In genomic region chr6:127453407-127454343, GRCm38 (mm10) we compare ENCODE assay signal across 8 mouse cellular contexts. TPM values are rescaled to one million over a fixed set of nuclear protein-coding genes. Genes with fewer than 3 reads are reported as not detected.
DNase-seq lines count a peak whose midpoint lies in the region; ATAC-seq lines count a peak whose summit lies in the region.

No protein-coding gene starts in this region.

- H3K36me3 ChIP-seq in heart, embryonic 14.5 days (ENCODE audit: control insufficient read depth, insufficient read depth, low read length): no peaks in the 10 kb centered on the region
- H3K36me3 ChIP-seq in liver, embryonic 13.5 days: no peaks in the 10 kb centered on the region
- no peaks in the 10 kb centered on the region for H3K36me3 ChIP-seq in stomach, embryonic 16.5 days (ENCODE audit: control insufficient read depth, insufficient read depth, low read length)

- peak overlapping the region; percentile 84 for H3K9ac ChIP-seq in heart, embryonic 14.5 days (ENCODE audit: low read length)
- H3K9ac ChIP-seq in liver, embryonic 13.5 days: peak overlapping the region; percentile 76
- H3K9ac ChIP-seq in stomach, embryonic 16.5 days (ENCODE audit: low read length): peak overlapping the region; percentile 77

- peak overlapping the region; percentile 95 for H3K27ac ChIP-seq in brown adipose tissue, adult 24 weeks (replicated peaks; ENCODE audit: low read depth, low read length)
- H3K27ac ChIP-seq in heart, embryonic 14.5 days (replicated peaks in 1 of 2; ENCODE audit: control insufficient read depth in 1 of 2, insufficient read depth in 1 of 2, low read depth in 2 of 2, low read length in 2 of 2): peak overlapping the region; percentile 88
- H3K27ac ChIP-seq in liver, embryonic 13.5 days: no peak overlapping the region; the same call in 1 of the 2 replicates
- H3K27ac ChIP-seq in stomach, embryonic 16.5 days (ENCODE audit: low read length): peak overlapping the region; percentile 70

- peak overlapping the region; percentile 68 for H3K4me2 ChIP-seq in heart, embryonic 14.5 days (ENCODE audit: low read length)
- H3K4me2 ChIP-seq in liver, embryonic 13.5 days: peak overlapping the region; percentile 83
- H3K4me2 ChIP-seq in stomach, embryonic 16.5 days (ENCODE audit: low read depth, low read length): peak overlapping the region; percentile 62

- no peaks in the 10 kb centered on the region for H3K9me3 ChIP-seq in heart, embryonic 14.5 days (ENCODE audit: control insufficient read depth, low read length)
- H3K9me3 ChIP-seq in liver, embryonic 13.5 days (replicated peaks): no peaks in the 10 kb centered on the region
- no peaks in the 10 kb centered on the region for H3K9me3 ChIP-seq in stomach, embryonic 16.5 days (replicated peaks; ENCODE audit: control insufficient read depth, low read length)

- peak; percentile 97 for DNase-seq in CD4-positive, CD25-positive, alpha-beta regulatory T cell, adult 2 months (ENCODE audit: low read depth, low spot score)
- peak; percentile 30 for DNase-seq in fat pad, adult 2 months (ENCODE audit: extremely low read depth, low read depth, low spot score)
- DNase-seq in kidney, postnatal 14 days: peak; percentile 94
- DNase-seq in liver, embryonic 13.5 days: peak; percentile 86
- DNase-seq in neural tube, embryonic 10.5 days (ENCODE audit: extremely low spot score, low spot score): peak; percentile 95

- H3K4me3 ChIP-seq in brown adipose tissue, adult 24 weeks (ENCODE audit: insufficient read depth, low read depth, low read length): peak overlapping the region; percentile 95
- H3K4me3 ChIP-seq in heart, embryonic 14.5 days (ENCODE audit: control insufficient read depth in 1 of 2, insufficient read depth in 1 of 2, low read depth in 1 of 2, low read length in 2 of 2): peak overlapping the region; percentile 74 to 87
- H3K4me3 ChIP-seq in liver, embryonic 13.5 days (replicated peaks): peak overlapping the region; percentile 75
- H3K4me3 ChIP-seq in stomach, embryonic 16.5 days (replicated peaks; ENCODE audit: low read length): peak overlapping the region; percentile 63

- H3K27me3 ChIP-seq in heart, embryonic 14.5 days (ENCODE audit: control insufficient read depth, insufficient read depth, low read length): no peaks in the 10 kb centered on the region
- peaks cover 24% of the 10 kb centered on the region for H3K27me3 ChIP-seq in liver, embryonic 13.5 days
- no peaks in the 10 kb centered on the region for H3K27me3 ChIP-seq in stomach, embryonic 16.5 days (ENCODE audit: control insufficient read depth, insufficient read depth, low read length)

- under 1% methylated on average over 65 of the region's 70 CpGs for WGBS in heart, embryonic 14.5 days
- WGBS in liver, embryonic 13.5 days (ENCODE audit: insufficient replicate concordance): under 1% methylated on average over 66 of the region's 70 CpGs
- under 1% methylated on average over 70 of the region's 70 CpGs for WGBS in stomach, embryonic 16.5 days

- ATAC-seq in heart, embryonic 14.5 days (ENCODE audit: insufficient number of reproducible peaks, insufficient read depth, low FRiP score, low read depth): peak; percentile 93
- peak; percentile 98 for ATAC-seq in liver, embryonic 13.5 days (ENCODE audit: low read depth)
- peak; percentile 96 for ATAC-seq in stomach, embryonic 16.5 days (ENCODE audit: insufficient read depth, low FRiP score)

- H3K4me1 ChIP-seq in brown adipose tissue, adult 24 weeks (ENCODE audit: control insufficient read depth, insufficient read depth, insufficient read length, low read length): no peaks in the 10 kb centered on the region
- peaks cover 0 to 7% of the 10 kb centered on the region in 2 experiments; a peak in 1 of 4 replicates for H3K4me1 ChIP-seq in heart, embryonic 14.5 days (ENCODE audit: control insufficient read depth in 2 of 2, insufficient read depth in 2 of 2, low read length in 2 of 2)
- peaks cover 16% of the 10 kb centered on the region for H3K4me1 ChIP-seq in liver, embryonic 13.5 days (replicated peaks)
- no peaks in the 10 kb centered on the region for H3K4me1 ChIP-seq in stomach, embryonic 16.5 days (ENCODE audit: control insufficient read depth, insufficient read depth, low read length)

RNA-seq across cellular contexts. Expression of gene Parp11, which starts 7.0 kb away (rescaled TPM):
- polyA plus RNA-seq in brown adipose tissue, adult 24 weeks (2012; ENCODE audit: insufficient read depth, insufficient read length, missing spikeins): 3.4 and 8.6 TPM in 2 replicates
- 19.9 and 22.7 TPM in 2 replicates for polyA plus RNA-seq in heart, embryonic 14.5 days (2014; fragmentation: Nextera tagmentation; extraction: Ambion mirVana)
- 6.2 and 7.5 TPM in 2 replicates for polyA plus RNA-seq in liver, embryonic 13.5 days (2015; fragmentation: Nextera tagmentation; extraction: Ambion mirVana)
- 21.8 and 24.7 TPM in 2 replicates for polyA plus RNA-seq in stomach, embryonic 16.5 days (2015; fragmentation: Nextera tagmentation; extraction: Ambion mirVana)

Comparison
In these comparisons a context has a peak if more than half of its experiments do, and no peak if none do; other contexts are left out.
1. DNase-seq: peak in every context shown above with its lines; median percentile 97 in CD4-positive, CD25-positive, alpha-beta regulatory T cell, adult 2 months; 95 in neural tube, embryonic 10.5 days; 94 in kidney, postnatal 14 days; 86 in liver, embryonic 13.5 days; 30 in fat pad, adult 2 months.